Mouse (Mus musculus) liver, adult 2 months (tissue): ENCODE measurements at regions not wholly inside any gene's neighbourhood (a gene's known extent, or its start where the extent isn't known, plus 50 kb on each side); places are given as distances from the start of the nearest gene placed in this dataset.

Experiments used
- DNase-seq: peaks from one replicate; pipeline ENCODE4 v3.0.0-alpha.2; 2011; ENCODE audit warnings: low read depth, low spot score; ENCODE audit errors: extremely low read depth
- H3K27ac ChIP-seq: fragments of 200-500 bp; replicated peaks from 2 replicates; pipeline ENCODE4 v1.5.1; 2012; ENCODE audit warnings: low read depth, mild to moderate bottlenecking, control low read depth, inconsistent platforms, low read length; ENCODE audit not compliant: insufficient read depth
- H3K27me3 ChIP-seq: fragments of 200-500 bp; 2 replicates; pipeline ENCODE4 v1.6.1; 2012; ENCODE audit warnings: mild to moderate bottlenecking, moderate library complexity, low read length, inconsistent platforms; ENCODE audit not compliant: control insufficient read depth, insufficient read depth
- H3K36me3 ChIP-seq: fragments of 200-500 bp; 2 replicates; pipeline ENCODE4 v1.6.1; 2012; ENCODE audit warnings: low read length, inconsistent platforms; ENCODE audit not compliant: control insufficient read depth, insufficient read depth
- H3K4me1 ChIP-seq: fragments of 200-500 bp; 2 replicates; pipeline ENCODE4 v1.6.1; 2011; ENCODE audit warnings: low read length; ENCODE audit not compliant: control insufficient read depth, insufficient read depth
- H3K4me3 ChIP-seq: fragments of 200-500 bp; 2 replicates; pipeline ENCODE4 v1.5.1; 2011; ENCODE audit warnings: low read depth, mild to moderate bottlenecking, control low read depth, low read length, moderate library complexity; ENCODE audit not compliant: insufficient read depth
- H3K79me2 ChIP-seq: fragments of 200-500 bp; 2 replicates; pipeline ENCODE4 v1.6.1; 2012; ENCODE audit warnings: inconsistent platforms, mild to moderate bottlenecking, low read length, moderate library complexity; ENCODE audit not compliant: control insufficient read depth, insufficient read depth
- H3K9ac ChIP-seq: fragments of 200-500 bp; 2 replicates; pipeline ENCODE4 v1.6.1; 2012; ENCODE audit warnings: low read depth, mild to moderate bottlenecking, control low read depth, inconsistent platforms, low read length
- CTCF ChIP-seq: fragments of 200-500 bp; IDR thresholded peaks from 2 replicates; pipeline ENCODE4 v1.5.1; 2011; ENCODE audit warnings: low read depth, low read length, control low read depth
- POLR2A ChIP-seq: fragments of 200-500 bp; IDR thresholded peaks from 2 replicates; pipeline ENCODE4 v1.6.1; 2011; ENCODE audit warnings: low read length, control low read depth; ENCODE audit not compliant: insufficient read depth; ENCODE audit errors: extremely low read depth
- WGBS: fragments of 180-500 bp; shearing (Covaris S2); methylation state at CpG from one replicate; pipeline ENCODE4 v1.1.7; 2018; 5-methylcytosine and 5-hydroxymethylcytosine counted together

DNA sequence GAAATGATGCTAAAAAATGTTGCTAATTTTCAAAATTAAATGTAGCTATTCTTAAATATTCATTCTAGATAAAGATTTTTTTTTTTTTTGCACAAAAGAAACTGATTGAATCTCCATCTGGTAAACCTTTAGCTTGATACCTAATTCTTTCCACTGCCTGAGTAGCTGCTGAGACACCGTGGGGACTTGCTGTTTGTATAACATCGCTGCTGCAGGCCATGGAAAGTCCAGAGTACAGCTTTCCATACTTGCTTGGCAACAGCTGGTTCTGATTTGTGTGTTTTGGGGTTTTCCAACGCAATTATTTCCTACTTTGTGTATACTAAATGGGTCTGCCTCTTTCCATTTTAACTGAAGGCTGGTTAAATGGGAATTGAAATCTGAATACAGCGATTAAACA, 689.7 kb downstream of the Hdgfl1 start:
- H3K79me2 ChIP-seq, result no peaks in the 10 kb centered on the region
- TF ChIP-seq CTCF (no peak), POLR2A (no peak)
- H3K4me3 ChIP-seq, result no peak overlapping the region
- H3K27me3 ChIP-seq, result peaks cover 2% of the 10 kb centered on the region; the same call in 1 of the 2 replicates
- H3K36me3 ChIP-seq, result no peaks in the 10 kb centered on the region
- H3K9ac ChIP-seq, result no peak overlapping the region
- WGBS, result 47% methylated on average over 4 of the region's 4 CpGs
- H3K4me1 ChIP-seq, result no peaks in the 10 kb centered on the region
- DNase-seq, result no peak
- no peak overlapping the region for H3K27ac ChIP-seq

DNA sequence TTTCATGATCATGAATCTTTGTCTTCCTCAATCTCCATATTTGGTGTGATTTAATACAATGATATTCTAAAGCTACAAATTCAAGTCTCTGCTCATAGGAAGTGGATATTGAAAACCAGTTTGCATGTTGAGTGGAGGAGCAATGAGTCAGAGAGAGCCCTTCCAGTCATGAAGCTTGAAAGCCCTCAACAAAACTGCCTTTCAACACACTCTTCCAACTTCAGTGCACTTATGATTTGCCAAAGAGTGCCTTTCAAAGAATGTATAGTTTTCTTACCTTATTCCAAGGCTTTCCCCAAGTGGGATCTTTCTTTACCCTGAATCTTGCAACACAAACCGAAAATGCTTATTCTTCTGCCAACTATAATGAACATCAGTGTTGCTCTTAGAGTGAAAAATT, 690.6 kb downstream of the Hdgfl1 start:
- H3K4me1 ChIP-seq, result no peaks in the 10 kb centered on the region
- H3K27ac ChIP-seq, result no peak overlapping the region
- no peaks in the 10 kb centered on the region for H3K79me2 ChIP-seq
- DNase-seq, result no peak
- no peak overlapping the region for H3K9ac ChIP-seq
- TF ChIP-seq POLR2A (no peak), CTCF (no peak)
- peaks cover 2% of the 10 kb centered on the region; the same call in 1 of the 2 replicates for H3K27me3 ChIP-seq
- no peak overlapping the region for H3K4me3 ChIP-seq
- 84% methylated on average over 1 of the region's 1 CpGs for WGBS
- H3K36me3 ChIP-seq, result no peaks in the 10 kb centered on the region

DNA sequence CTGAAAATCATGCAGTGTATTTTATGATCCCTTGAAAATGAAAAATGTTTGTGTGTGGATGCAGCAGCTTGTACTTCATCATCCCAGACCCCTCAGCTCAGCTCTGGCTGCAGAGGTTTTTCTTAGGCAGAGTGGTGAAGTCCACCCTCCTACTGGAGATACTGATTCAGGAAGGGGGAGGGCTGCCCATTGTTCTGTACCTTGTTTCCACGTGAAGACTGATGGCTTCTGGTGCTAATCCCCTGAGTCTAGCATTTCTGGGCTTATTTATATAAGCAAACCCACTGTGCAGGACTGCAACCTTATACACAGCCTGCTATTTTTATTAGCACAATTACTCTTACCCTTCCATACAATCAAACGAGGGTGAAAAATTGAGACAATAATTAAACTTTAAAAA, 708.6 kb downstream of the Hdgfl1 start:
- Histone ChIP-seq H3K36me3 (no peaks in the 10 kb centered on the region), H3K4me1 (no peaks in the 10 kb centered on the region), H3K27ac (no peak overlapping the region), H3K79me2 (no peaks in the 10 kb centered on the region), H3K9ac (no peak overlapping the region), H3K27me3 (no peaks in the 10 kb centered on the region), H3K4me3 (no peak overlapping the region)
- DNase-seq, result no peak
- TF ChIP-seq CTCF (no peak), POLR2A (no peak)
- WGBS, result 38% methylated on average over 2 of the region's 2 CpGs

DNA sequence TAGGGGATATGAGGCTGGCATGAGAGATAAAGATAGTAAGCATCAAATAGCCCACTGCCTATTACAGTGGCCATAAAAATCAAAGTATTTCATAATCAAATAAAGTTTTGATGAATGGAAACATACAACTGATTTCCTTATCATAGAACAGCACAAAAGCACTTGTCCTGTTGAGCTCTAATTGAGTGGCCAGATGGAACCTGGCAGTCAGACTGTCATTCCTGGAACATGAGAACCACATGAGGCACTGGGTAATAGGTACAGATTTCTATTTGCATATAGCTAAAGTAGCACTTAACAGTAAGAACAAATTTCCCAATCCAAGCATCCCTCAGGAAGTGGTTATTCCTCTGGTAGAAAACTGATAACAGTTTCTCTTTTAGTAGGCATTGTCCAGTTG, 732.3 kb downstream of the Hdgfl1 start:
- Histone ChIP-seq H3K27me3 (no peaks in the 10 kb centered on the region; the same call in 1 of the 2 replicates), H3K79me2 (no peaks in the 10 kb centered on the region), H3K4me3 (no peak overlapping the region), H3K27ac (no peak overlapping the region), H3K36me3 (no peaks in the 10 kb centered on the region), H3K9ac (no peak overlapping the region), H3K4me1 (no peaks in the 10 kb centered on the region)
- no peak for DNase-seq
- TF ChIP-seq POLR2A (no peak), CTCF (no peak)

DNA sequence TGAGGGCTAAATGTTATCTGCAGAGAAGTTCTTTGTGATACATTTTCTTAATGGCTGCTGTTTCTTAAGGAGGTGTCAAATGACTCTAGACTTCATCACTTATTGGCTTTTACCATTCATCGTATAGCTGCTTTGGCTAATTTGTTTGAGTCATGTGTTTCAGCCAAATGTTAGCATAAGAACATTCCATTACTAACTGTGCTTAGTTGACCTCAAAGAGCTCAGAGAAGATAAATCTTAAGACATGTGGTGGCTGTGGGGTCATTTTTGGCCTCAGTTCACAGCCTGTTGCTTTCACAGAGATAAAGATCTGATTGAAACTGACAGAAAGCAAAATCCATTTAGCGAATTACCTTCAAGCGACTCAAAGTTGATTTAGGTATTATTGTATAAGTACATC, 743.6 kb downstream of the Hdgfl1 start:
- no peaks in the 10 kb centered on the region for H3K36me3 ChIP-seq
- no peaks in the 10 kb centered on the region for H3K79me2 ChIP-seq
- no peak for DNase-seq
- no peak overlapping the region for H3K9ac ChIP-seq
- no peak overlapping the region for H3K27ac ChIP-seq
- no peaks in the 10 kb centered on the region for H3K4me1 ChIP-seq
- TF ChIP-seq POLR2A (no peak), CTCF (no peak)
- WGBS, result 79% methylated on average over 3 of the region's 3 CpGs
- no peak overlapping the region for H3K4me3 ChIP-seq
- no peaks in the 10 kb centered on the region for H3K27me3 ChIP-seq

DNA sequence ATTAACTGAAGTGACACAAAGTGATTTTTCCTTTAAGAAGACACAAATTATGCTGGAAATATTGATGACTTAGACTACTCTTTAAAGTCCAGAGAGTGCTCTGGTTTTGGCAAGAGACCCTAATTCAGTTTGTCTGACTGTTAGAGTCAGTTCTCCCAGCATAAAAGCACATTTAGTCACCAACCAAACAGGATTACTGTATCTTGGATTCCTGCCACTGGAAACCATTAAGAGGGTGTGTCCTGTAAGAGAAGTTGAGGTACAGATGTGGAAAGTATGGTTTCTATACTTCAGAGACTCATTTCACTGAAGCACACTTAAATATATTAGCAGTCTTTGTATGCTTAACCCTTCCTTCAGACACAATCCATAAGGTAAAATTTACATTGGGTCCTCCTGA, 745.3 kb downstream of the Hdgfl1 start:
- H3K36me3 ChIP-seq, result no peaks in the 10 kb centered on the region
- H3K4me3 ChIP-seq, result no peak overlapping the region
- no peak overlapping the region for H3K9ac ChIP-seq
- H3K27ac ChIP-seq, result no peak overlapping the region
- no peaks in the 10 kb centered on the region for H3K27me3 ChIP-seq
- TF ChIP-seq CTCF (no peak), POLR2A (no peak)
- no peaks in the 10 kb centered on the region for H3K79me2 ChIP-seq
- no peaks in the 10 kb centered on the region for H3K4me1 ChIP-seq
- DNase-seq, result no peak
